Mouse (Mus musculus): ENCODE data around the gene Ube2u. TPM values are rescaled to one million over a fixed set of nuclear protein-coding genes. Genes with fewer than 3 reads are reported as not detected.
A peak's percentile ranks its signal among the peaks of the same experiment; 100 is the strongest.

The Ube2u gene
- polyA plus RNA-seq, 1 experiment from 2014 or later = 0.14 TPM

DNA sequence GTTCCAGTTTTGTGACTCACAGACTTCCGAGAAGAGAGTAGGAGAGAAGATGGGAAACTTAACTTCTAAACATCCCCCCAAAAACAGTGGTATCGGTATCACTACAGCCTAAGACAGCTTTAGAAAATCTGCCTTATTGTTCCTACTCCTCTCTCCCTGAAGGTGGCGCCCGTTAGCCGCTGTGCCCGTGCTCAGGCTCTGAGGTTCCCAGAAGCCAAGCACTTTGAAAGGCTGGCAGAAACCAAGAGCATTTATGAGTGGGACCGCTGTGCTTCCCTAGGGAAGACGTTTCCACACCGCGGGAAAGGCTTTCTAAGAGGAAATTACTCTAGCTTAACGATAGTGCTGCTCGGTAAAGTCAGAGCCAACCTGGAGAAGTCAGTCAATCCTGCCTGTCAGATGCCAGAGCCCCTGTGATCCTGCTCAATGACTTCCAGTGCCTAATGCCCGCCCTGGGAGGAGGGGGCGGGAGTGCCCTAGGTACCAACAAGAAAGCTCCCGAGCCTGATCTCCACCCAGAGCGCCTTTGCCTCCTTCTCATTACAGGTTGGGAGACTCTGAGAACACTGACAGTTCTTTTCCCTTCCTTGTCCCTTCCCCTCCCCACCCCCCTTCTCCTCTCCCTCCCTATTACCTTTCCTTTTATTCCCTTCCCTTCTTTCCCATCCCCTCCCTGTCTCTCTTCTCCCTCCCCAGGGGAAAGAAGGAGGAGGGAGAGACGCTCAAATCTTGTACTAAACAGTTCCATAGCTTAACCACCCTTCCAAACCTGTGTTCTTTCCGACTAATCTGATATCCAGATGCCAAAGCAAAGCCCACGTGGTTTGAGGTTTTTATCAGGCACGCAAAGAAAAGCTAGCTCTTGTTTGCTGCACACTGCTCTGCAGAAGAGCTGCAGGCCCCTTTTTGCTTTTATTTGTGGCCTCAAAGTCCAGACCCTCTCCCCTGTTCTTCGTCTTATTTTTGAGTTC lies 109.9 kb downstream of the Ube2u start:
- TF ChIP-seq CTCF (IDR thresholded peaks at IDR 0.05) (peak; percentile 94), EP300 (IDR thresholded peaks at IDR 0.05) (no peak)
- H3K9me3 ChIP-seq (ENCODE audit: low read length) = no peaks in the 10 kb centered on the region
- H3K4me2 ChIP-seq (replicated peaks; ENCODE audit: low read depth, low read length) = peak overlapping the region; percentile 53
- no peaks in the 10 kb centered on the region for H3K27me3 ChIP-seq (replicated peaks; ENCODE audit: insufficient read depth, low read length)
- H3K4me1 ChIP-seq (ENCODE audit: insufficient read depth, low read depth, low read length) = 0 out of 2 replicates have a peak, but pooled peaks cover 2% of the 10 kb centered on the region
- DNase-seq (ENCODE audit: low spot score) (peak; percentile 88), ATAC-seq (peak; percentile 73)
- WGBS = 6% methylated on average over 20 of the region's 21 CpGs
- H3K4me3 ChIP-seq (ENCODE audit: low read depth, low read length) = 0 out of 2 replicates have a peak overlapping the region, but pooled peaks have one; percentile 10
- no peak overlapping the region for H3K27ac ChIP-seq (ENCODE audit: low read length)
- no peak overlapping the region for H3K9ac ChIP-seq (replicated peaks; ENCODE audit: low read depth)
- no peaks in the 10 kb centered on the region for H3K36me3 ChIP-seq (ENCODE audit: insufficient read depth, low read length)

GRCm38 (mm10) chr4:100595771-100596170 lies 117.1 kb downstream of the Ube2u start:
- Histone ChIP-seq H3K9me3 (ENCODE audit: low read length) (no peaks in the 10 kb centered on the region), H3K4me3 (ENCODE audit: low read depth, low read length) (no peak overlapping the region), H3K27me3 (replicated peaks; ENCODE audit: insufficient read depth, low read length) (no peaks in the 10 kb centered on the region), H3K9ac (replicated peaks; ENCODE audit: low read depth) (no peak overlapping the region), H3K36me3 (ENCODE audit: insufficient read depth, low read length) (no peaks in the 10 kb centered on the region), H3K27ac (ENCODE audit: low read length) (no peak overlapping the region), H3K4me1 (ENCODE audit: insufficient read depth, low read depth, low read length) (no peaks in the 10 kb centered on the region), H3K4me2 (replicated peaks; ENCODE audit: low read depth, low read length) (no peak overlapping the region)
- no peak for DNase-seq (ENCODE audit: low spot score)
- no peak for ATAC-seq
- TF ChIP-seq EP300 (IDR thresholded peaks at IDR 0.05) = no peak
- TF ChIP-seq CTCF (IDR thresholded peaks at IDR 0.05) = no peak
- WGBS = 84% methylated on average over 4 of the region's 4 CpGs

- Histone ChIP-seq H3K36me3 (ENCODE audit: insufficient read depth, low read length) (no peaks in the 10 kb centered on the region), H3K9ac (replicated peaks; ENCODE audit: low read depth) (no peak overlapping the region), H3K27ac (ENCODE audit: low read length) (no peak overlapping the region), H3K4me1 (ENCODE audit: insufficient read depth, low read depth, low read length) (no peaks in the 10 kb centered on the region), H3K9me3 (ENCODE audit: low read length) (no peaks in the 10 kb centered on the region), H3K4me3 (ENCODE audit: low read depth, low read length) (no peak overlapping the region), H3K27me3 (replicated peaks; ENCODE audit: insufficient read depth, low read length) (no peaks in the 10 kb centered on the region), H3K4me2 (replicated peaks; ENCODE audit: low read depth, low read length) (no peak overlapping the region)
- no peak for ATAC-seq
- TF ChIP-seq CTCF (IDR thresholded peaks at IDR 0.05) = no peak
- no peak for TF ChIP-seq EP300 (IDR thresholded peaks at IDR 0.05)
- DNase-seq (ENCODE audit: low spot score) = no peak
- 81% methylated on average over 5 of the region's 5 CpGs for WGBS
These were observed 118.0 kb downstream of the Ube2u start for GRCm38 (mm10) chr4:100596630-100597029.

- WGBS = 80% methylated on average over 4 of the region's 4 CpGs
- H3K27ac ChIP-seq (ENCODE audit: low read length) = no peak overlapping the region
These were observed 118.4 kb downstream of the Ube2u start for GRCm38 (mm10) chr4:100597049-100597448.

More at GRCm38 (mm10) chr4:100597049-100597448, 118.4 kb downstream of the Ube2u start:
- no peaks in the 10 kb centered on the region for H3K36me3 ChIP-seq (ENCODE audit: insufficient read depth, low read length)
- ATAC-seq = no peak
- no peaks in the 10 kb centered on the region for H3K27me3 ChIP-seq (replicated peaks; ENCODE audit: insufficient read depth, low read length)
- H3K4me3 ChIP-seq (ENCODE audit: low read depth, low read length) = no peak overlapping the region
- no peak overlapping the region for H3K9ac ChIP-seq (replicated peaks; ENCODE audit: low read depth)
- TF ChIP-seq CTCF (IDR thresholded peaks at IDR 0.05) = no peak
- no peak for TF ChIP-seq EP300 (IDR thresholded peaks at IDR 0.05)
- H3K9me3 ChIP-seq (ENCODE audit: low read length) = no peaks in the 10 kb centered on the region
- no peaks in the 10 kb centered on the region for H3K4me1 ChIP-seq (ENCODE audit: insufficient read depth, low read depth, low read length)
- H3K4me2 ChIP-seq (replicated peaks; ENCODE audit: low read depth, low read length) = no peak overlapping the region
- DNase-seq (ENCODE audit: low spot score) = no peak

Data from lung, postnatal 0 days (tissue).